Mouse (Mus musculus) lung, adult 2 months (tissue): Measurements from ENCODE around the gene Gsdma. TPM values are rescaled to one million over a fixed set of nuclear protein-coding genes. Genes with fewer than 3 reads are reported as not detected.
A peak's percentile ranks its signal among the peaks of the same experiment; 100 is the strongest.

Experiments
- DNase-seq: peaks from one replicate; pipeline ENCODE4 v3.0.0; 2022
- H3K4me1 ChIP-seq: fragments of 200-500 bp; 2 replicates; pipeline ENCODE4 v1.6.1; 2011; ENCODE audit warnings: low read length; ENCODE audit not compliant: control insufficient read depth, insufficient read depth
- H3K4me3 ChIP-seq: fragments of 200-500 bp; replicated peaks from 2 replicates; pipeline ENCODE3; 2011; ENCODE audit warnings: low read depth, mild to moderate bottlenecking, control low read depth, low read length; ENCODE audit errors: extremely low read depth
- CTCF ChIP-seq: fragments of 200-500 bp; IDR thresholded peaks from 2 replicates; pipeline ENCODE4 v1.5.1; 2011; ENCODE audit warnings: mild to moderate bottlenecking, low read length, control low read depth; ENCODE audit not compliant: insufficient read depth
- POLR2A ChIP-seq: fragments of 200-500 bp; IDR thresholded peaks from 2 replicates; pipeline ENCODE4 v1.6.1; 2011; ENCODE audit warnings: low read depth, mild to moderate bottlenecking, control low read depth, low read length, borderline replicate concordance; ENCODE audit errors: extremely low read depth
- WGBS: fragments of 180-500 bp; shearing (Covaris S2); methylation state at CpG from one replicate; pipeline ENCODE4 v1.1.7; 2018; 5-methylcytosine and 5-hydroxymethylcytosine counted together
- polyA plus RNA-seq: library from polyadenylated mRNA; depleted of rRNA; stranded (reverse); fragments of >200 nt; gene quantifications from 2 replicates; pipeline ENCODE4 v1.2.3, GENCODE M21; 2012

Gsdma gene
- polyA plus RNA-seq, 1 experiment: 11.5 TPM

DNA sequence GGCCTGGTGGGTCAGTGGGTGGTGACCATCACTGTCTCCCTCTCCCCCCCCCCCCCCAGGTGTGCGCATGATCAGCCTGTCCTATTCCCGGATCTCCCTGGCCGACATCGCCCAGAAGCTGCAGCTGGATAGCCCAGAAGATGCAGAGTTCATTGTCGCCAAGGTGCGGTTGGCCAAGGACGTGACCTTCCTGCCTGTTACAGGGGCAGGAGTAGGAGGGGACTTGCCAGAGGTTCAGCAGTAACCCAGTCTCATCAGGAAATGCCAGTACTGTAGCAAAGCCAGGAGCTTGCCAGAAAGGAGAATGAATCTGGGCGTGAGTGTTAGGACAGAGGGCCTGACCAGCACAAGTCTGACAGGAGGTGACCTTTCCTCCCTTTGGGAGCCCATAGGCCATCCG is 29.6 kb downstream of the Gsdma start:
- TF ChIP-seq POLR2A (no peak), CTCF (no peak)
- Histone ChIP-seq H3K4me3 (no peak overlapping the region), H3K4me1 (no peaks in the 10 kb centered on the region)
- 83% methylated on average over 9 of the region's 9 CpGs for WGBS
- DNase-seq: no peak

DNA sequence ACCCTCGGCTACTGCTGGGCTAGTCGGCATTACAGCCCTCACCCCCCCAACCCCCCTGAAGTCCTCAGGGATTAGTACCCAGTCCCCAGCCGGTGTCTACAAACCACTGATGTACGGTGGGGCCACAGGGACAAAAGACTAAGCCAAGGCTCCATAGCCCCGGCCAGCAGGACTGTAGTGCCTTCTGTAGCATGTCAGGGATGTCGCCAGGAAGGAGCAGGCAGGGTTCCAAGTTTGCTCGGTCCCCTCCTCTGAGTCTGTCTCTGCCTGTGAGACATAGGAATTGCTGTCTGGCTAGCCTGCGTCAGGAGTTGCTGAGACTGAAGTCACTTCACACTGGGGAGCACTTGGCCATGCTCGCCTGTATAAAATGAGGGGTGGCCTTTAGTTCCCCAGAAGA is 30.1 kb downstream of the Gsdma start:
- no peaks in the 10 kb centered on the region for H3K4me1 ChIP-seq
- DNase-seq: no peak
- 67% methylated on average over 9 of the region's 9 CpGs for WGBS
- no peak overlapping the region for H3K4me3 ChIP-seq
- TF ChIP-seq CTCF (no peak), POLR2A (no peak)

DNA sequence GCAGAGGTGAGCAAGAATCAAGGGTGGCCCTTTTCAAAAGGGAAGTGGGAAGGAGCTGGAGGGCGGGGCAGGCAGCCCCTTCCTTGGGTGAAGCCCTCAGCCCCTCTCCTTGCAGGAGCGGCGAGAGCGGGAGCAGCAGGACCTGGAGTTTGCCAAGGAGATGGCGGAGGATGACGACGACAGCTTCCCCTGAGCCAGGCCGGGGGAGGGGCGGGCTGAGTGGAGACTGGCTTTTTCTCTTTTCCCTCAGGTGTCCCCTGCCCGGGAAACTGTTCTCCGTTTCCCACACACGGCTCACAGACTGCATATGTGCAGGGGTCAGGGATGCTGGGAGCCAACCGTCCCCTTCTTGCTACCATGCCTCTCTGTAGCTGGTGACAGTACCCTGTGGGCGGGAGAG is 31.3 kb downstream of the Gsdma start:
- no peak for DNase-seq
- TF ChIP-seq CTCF (no peak), POLR2A (no peak)
- H3K4me3 ChIP-seq: no peak overlapping the region
- WGBS: 75% methylated on average over 14 of the region's 14 CpGs
- no peaks in the 10 kb centered on the region for H3K4me1 ChIP-seq

DNA sequence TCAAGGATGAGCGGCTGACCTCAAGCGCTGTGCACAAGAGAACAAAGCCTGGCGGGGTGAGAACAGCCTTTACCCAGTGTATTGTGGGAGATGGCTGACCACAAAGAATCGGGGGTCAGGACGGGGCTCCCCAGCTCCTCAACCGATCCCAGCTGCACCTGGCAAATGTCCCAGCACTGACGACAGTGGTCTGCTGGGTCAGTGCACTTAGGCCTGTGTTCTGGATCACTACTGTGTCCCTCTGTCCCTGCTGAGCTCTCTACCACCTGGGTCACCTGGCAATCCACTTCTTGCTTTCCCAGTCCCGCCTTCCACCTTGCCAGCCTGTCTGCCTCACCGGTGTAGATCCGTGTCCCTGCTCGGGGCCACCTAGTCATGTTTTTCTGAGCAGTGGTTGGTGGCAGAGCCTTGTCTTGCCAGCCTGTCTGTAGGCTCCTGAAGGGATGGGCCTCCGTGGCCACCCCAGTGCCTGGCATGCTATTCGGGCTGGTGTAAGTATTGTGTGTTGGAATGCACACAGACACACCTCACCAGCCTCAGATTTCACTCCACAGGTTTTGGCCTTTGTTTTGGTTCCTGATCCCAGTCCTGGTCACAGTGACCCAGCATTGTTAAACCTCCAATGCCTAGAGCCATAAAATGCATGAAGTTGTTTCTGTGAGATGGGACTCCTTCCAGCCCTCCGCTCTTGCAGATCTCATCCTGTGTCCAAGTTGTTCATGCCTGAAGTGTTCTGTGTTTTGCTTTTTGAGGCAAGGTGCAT is 32.5 kb downstream of the Gsdma start:
- TF ChIP-seq POLR2A (no peak), CTCF (no peak)
- DNase-seq: no peak
- WGBS: 73% methylated on average over 14 of the region's 14 CpGs
- H3K4me1 ChIP-seq: no peaks in the 10 kb centered on the region
- H3K4me3 ChIP-seq: no peak overlapping the region

DNA sequence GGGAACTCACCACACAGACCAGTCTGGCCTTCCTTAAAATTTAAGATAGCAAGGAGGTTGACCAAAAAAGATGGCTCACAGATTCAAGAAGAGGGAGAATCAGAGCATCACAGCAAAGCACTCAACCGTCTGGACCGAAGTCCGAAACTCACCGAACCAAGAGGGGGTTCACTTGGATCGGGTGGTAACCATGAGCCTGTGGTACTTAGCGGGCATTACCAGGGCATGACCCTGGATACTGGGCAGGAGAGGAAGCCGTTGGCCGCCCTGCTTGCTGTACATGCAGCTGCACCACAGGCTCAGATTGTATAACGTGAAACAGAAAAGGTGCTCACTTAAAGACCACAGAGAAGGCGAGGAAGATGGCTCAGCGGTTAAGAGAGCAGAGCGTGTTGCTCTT is 33.1 kb downstream of the Gsdma start:
- TF ChIP-seq CTCF: no peak
- TF ChIP-seq POLR2A: no peak
- H3K4me1 ChIP-seq: no peaks in the 10 kb centered on the region
- WGBS: 88% methylated on average over 12 of the region's 12 CpGs
- DNase-seq: no peak
- no peak overlapping the region for H3K4me3 ChIP-seq

DNA sequence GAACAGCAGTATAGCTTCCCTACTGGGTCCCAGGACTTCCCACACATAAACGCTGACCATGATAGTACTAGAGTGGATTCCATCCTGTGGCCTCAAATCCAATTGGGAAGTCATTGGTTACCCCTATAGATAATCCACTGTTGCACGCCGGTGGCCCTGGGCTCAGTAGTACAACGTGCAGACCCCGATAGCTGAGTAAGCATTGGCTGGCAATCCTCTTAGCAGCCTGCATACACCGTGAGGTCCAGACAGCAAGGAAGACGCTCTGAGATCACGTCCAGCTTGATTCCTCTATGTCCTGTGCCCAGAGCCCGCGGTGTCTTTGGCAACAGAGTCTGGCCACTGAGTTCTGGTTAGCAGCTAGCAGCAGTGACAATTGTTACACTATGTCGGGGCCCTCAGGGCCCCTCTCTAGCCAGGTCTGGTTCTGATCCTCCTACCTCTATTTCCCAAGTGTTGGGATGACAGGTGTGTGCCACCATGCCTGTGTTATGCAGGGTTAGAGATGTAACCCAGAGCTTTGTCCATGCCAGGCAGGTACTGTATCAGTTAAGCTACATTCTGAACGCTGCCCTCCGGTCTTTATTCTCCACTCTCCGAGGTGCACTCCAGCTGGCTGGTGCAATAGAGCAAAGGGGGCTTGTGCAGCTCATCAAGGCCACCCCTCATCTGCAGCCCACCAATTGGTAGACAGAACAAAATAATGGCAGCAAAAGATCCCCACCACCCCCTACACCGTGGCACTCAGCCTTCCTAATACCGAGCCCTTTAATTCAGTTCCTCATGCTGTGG is 34.9 kb downstream of the Gsdma start:
- no peak overlapping the region for H3K4me3 ChIP-seq
- no peak for DNase-seq
- 79% methylated on average over 16 of the region's 16 CpGs for WGBS
- TF ChIP-seq CTCF (no peak), POLR2A (no peak)
- no peaks in the 10 kb centered on the region for H3K4me1 ChIP-seq

DNA sequence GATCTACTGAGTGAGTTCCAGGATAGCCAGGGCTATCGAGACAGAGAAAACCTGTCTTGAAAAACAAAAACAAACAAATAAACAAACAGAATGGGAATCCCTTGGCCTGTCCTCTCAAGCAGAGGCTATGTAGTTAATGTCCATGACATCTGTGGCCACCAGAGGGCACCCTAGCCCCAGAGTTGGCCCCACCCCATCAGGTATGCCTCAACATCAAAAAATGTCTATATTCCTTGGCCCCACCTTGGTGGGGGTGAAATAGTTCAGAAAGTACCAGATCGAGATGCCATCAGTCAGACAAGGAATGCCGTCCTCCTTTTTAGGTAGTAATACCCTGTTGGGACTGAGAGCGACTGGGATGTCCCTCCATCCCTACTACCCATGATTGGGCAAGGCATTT is 35.8 kb downstream of the Gsdma start:
- WGBS: 22% methylated on average over 4 of the region's 4 CpGs
- TF ChIP-seq POLR2A: no peak
- peak; percentile 88 for TF ChIP-seq CTCF

DNA sequence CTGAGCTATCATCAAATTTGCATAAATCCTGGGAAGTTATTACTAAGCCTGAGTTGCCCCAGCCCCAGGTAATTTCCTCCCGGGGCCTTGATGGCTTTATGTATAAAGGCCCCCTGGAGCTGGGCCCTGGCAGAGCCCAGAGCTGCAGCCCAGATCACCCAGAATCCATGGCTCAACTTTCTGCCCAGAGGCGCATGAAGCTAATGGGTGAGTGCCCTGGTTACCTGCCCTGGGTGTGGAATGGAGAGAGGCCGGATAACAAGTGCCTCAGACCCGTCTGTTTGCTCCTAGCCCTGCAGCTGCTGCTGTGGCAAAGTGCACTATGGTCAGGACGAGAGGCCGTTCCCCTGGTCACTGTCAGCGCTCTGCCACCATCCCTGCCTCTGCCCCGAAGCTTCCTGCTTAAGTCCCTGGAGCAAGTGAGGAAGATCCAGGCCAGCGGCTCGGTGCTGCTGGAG is 37.1 kb downstream of the Gsdma start, which contains the start of gene Csf3:
Gene Csf3 (plus strand): TSS at position 51 of the 458 bp plus-strand sequence.
- 59% methylated on average over 10 of the region's 10 CpGs for WGBS
- no peak for DNase-seq
- H3K4me3 ChIP-seq: no peak within 1 kb of the TSS
- no peak for TF ChIP-seq POLR2A
- H3K4me1 ChIP-seq: no peaks in the 10 kb centered on the region

More for the DNA sequence above, 35.8 kb downstream of the Gsdma start:
- no peaks in the 10 kb centered on the region for H3K4me1 ChIP-seq
- DNase-seq: peak; percentile 81
- H3K4me3 ChIP-seq: no peak overlapping the region

DNA sequence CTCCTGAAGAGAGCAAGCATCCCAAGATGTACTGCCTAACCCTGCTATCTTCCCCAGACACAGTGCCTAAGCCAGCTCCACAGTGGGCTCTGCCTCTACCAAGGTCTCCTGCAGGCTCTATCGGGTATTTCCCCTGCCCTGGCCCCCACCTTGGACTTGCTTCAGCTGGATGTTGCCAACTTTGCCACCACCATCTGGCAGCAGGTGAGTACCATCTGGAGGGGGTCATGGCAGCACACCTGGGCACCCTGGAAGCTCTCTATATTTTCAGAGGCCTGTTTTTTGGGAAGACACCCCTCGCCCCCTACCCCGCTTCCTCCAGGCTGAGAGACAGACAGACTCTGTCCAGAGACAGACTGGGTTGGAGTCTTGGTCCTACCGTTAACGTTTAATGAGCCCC is 38.2 kb downstream of the Gsdma start:
- no peak for TF ChIP-seq POLR2A
- TF ChIP-seq CTCF: no peak
- H3K4me1 ChIP-seq: no peaks in the 10 kb centered on the region
- no peak overlapping the region for H3K4me3 ChIP-seq
- no peak for DNase-seq
- WGBS: 74% methylated on average over 5 of the region's 5 CpGs

DNA sequence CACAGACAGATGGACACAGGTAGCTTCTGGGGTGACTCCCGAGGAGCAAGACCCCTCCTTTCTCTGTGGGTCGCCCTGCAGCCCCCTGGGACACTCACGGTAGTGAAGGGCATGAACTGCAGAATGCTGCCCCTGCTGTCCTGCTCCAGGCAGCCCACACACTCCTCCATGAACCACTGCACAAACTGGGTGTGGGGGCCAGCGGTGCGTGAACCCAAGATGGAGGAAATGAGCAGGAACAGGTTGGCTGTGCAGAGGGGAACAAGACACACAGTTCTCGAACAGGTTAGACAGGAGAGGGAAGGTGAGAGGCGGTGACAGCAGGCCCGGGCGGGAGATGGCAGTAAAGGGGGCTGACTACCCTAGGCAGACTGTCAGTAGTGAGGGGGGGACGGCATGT is 40.9 kb downstream of the Gsdma start:
- DNase-seq: no peak
- H3K4me1 ChIP-seq: peaks cover 20% of the 10 kb centered on the region
- WGBS: 86% methylated on average over 10 of the region's 10 CpGs
- H3K4me3 ChIP-seq: no peak overlapping the region
- TF ChIP-seq POLR2A: no peak
- TF ChIP-seq CTCF: no peak
